Mouse (Mus musculus): ENCODE measurements around the gene Enox1. TPM values are rescaled to one million over a fixed set of nuclear protein-coding genes. Genes with fewer than 3 reads are reported as not detected.

Gene Enox1
- polyA plus RNA-seq, 1 experiment from 2014 or later: 1.9 TPM

DNA sequence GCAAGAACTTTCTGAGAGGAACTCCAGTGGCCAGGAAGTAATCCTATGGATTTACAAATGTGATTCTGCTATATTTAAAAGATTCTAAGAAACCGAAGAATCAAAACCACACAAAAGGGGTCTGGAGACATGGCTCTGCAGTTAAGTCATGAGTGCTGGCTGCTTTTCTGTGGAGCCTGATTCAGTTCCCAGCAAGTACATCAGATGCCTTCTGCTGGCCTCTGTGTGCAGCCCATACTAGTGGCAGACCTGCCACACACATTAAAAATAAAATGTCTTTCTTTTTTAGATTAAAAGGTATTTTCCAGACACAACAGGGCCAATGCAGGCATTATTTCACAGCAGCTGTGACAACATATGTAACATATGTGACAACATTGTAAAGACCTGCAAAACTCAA, 235.9 kb downstream of the Enox1 start:
- no peak overlapping the region for H3K27ac ChIP-seq (ENCODE audit: low read depth, low read length)
- no peak for ATAC-seq
- TF ChIP-seq CTCF (IDR thresholded peaks at IDR 0.05; ENCODE audit: low read depth): no peak
- H3K4me2 ChIP-seq (replicated peaks; ENCODE audit: low read depth): no peak overlapping the region
- H3K36me3 ChIP-seq (ENCODE audit: control insufficient read depth, insufficient read depth): no peaks in the 10 kb centered on the region
- no peaks in the 10 kb centered on the region for H3K27me3 ChIP-seq (replicated peaks; ENCODE audit: control insufficient read depth, insufficient read depth, low read length)
- WGBS: 85% methylated on average over 1 of the region's 1 CpGs
- H3K4me3 ChIP-seq (ENCODE audit: low read depth, low read length): no peak overlapping the region
- no peaks in the 10 kb centered on the region for H3K9me3 ChIP-seq (ENCODE audit: control insufficient read depth)
- H3K4me1 ChIP-seq (replicated peaks; ENCODE audit: control insufficient read depth, insufficient read depth, low read length): no peaks in the 10 kb centered on the region
- H3K9ac ChIP-seq (ENCODE audit: low read depth, low read length): no peak overlapping the region

DNA sequence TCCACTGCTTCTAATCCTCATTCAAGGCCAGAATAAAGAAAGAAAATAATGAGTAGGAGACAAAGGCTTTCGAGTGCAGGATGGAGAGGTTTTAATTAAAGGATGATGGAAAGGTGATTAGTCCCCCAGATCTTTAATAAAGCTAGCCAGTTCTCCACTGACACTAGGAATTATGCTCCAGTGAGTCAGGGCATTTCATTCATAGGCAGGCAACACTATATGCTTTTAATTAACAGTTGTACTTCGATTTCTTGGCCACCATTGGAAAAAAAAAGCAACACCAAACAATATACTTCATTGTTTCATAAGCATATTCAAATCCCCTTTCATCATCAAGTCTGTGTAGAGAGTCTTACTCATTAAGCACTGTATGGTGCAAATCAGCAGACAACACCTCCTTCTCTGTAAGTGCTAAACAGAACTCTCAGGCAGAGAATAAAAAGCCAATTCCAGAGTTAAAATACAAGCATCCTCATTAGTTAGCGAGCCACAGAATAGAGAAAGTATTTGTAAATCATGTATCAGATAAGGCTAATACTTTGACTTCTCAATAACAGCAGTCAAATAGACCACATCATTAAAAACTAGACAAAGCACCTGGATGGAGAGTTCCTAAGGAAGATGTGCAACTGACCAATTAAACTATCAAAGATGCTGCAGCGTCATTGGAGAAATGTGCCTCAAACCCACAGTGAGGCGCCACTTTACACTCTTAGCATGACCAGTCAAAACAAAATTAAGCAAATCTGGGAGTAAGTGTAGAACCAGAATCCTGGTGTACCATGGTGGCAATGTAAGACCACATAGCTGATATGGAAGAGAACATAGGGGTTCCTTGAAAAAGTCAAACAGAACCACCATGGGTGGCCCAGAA, 249.9 kb downstream of the Enox1 start:
- Histone ChIP-seq H3K27ac (ENCODE audit: low read depth, low read length) (no peak overlapping the region), H3K9me3 (ENCODE audit: control insufficient read depth) (no peaks in the 10 kb centered on the region), H3K36me3 (ENCODE audit: control insufficient read depth, insufficient read depth) (no peaks in the 10 kb centered on the region), H3K4me1 (replicated peaks; ENCODE audit: control insufficient read depth, insufficient read depth, low read length) (no peaks in the 10 kb centered on the region), H3K9ac (ENCODE audit: low read depth, low read length) (no peak overlapping the region), H3K4me2 (replicated peaks; ENCODE audit: low read depth) (no peak overlapping the region), H3K4me3 (ENCODE audit: low read depth, low read length) (no peak overlapping the region), H3K27me3 (replicated peaks; ENCODE audit: control insufficient read depth, insufficient read depth, low read length) (no peaks in the 10 kb centered on the region)
- no peak for ATAC-seq
- WGBS: 79% methylated on average over 5 of the region's 5 CpGs
- TF ChIP-seq CTCF (IDR thresholded peaks at IDR 0.05; ENCODE audit: low read depth): no peak

DNA sequence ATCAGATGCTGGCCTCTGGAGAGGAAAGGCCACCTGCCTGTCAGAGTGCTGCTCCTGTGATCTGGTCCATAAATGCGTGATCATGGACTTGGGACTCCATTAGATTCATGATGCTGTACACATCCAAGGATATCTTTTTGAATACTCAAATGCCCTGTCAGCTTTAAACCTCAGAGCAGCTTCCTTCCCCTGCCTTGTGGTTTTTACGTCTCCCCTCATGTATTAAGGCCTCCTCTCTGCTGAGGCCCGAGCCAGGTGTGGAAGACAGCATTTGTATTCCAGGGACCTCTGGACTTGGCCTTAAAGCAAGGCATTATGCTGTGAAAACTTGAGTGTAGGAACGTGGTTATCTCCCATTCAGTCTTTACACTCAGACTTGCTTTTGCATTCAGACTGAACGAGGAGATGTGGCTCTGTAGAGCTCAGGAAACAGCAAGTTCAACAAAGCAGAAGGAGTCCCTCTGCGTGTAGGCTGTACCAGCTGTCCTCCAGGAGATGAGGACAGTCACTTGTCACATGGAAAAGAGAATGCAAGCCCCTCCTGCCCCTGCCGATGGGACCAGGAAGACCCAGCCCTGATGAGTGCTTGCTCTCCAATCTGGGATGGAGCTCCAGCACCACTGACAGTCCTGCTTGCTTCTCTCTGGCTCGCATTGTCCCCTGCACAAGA, 252.8 kb downstream of the Enox1 start:
- H3K27me3 ChIP-seq (replicated peaks; ENCODE audit: control insufficient read depth, insufficient read depth, low read length): no peaks in the 10 kb centered on the region
- ATAC-seq: no peak
- H3K9ac ChIP-seq (ENCODE audit: low read depth, low read length): no peak overlapping the region
- H3K4me1 ChIP-seq (replicated peaks; ENCODE audit: control insufficient read depth, insufficient read depth, low read length): no peaks in the 10 kb centered on the region
- 83% methylated on average over 8 of the region's 8 CpGs for WGBS
- no peak overlapping the region for H3K27ac ChIP-seq (ENCODE audit: low read depth, low read length)
- H3K4me3 ChIP-seq (ENCODE audit: low read depth, low read length): no peak overlapping the region
- no peaks in the 10 kb centered on the region for H3K36me3 ChIP-seq (ENCODE audit: control insufficient read depth, insufficient read depth)
- no peak overlapping the region for H3K4me2 ChIP-seq (replicated peaks; ENCODE audit: low read depth)
- no peaks in the 10 kb centered on the region for H3K9me3 ChIP-seq (ENCODE audit: control insufficient read depth)
- TF ChIP-seq CTCF (IDR thresholded peaks at IDR 0.05; ENCODE audit: low read depth): no peak

DNA sequence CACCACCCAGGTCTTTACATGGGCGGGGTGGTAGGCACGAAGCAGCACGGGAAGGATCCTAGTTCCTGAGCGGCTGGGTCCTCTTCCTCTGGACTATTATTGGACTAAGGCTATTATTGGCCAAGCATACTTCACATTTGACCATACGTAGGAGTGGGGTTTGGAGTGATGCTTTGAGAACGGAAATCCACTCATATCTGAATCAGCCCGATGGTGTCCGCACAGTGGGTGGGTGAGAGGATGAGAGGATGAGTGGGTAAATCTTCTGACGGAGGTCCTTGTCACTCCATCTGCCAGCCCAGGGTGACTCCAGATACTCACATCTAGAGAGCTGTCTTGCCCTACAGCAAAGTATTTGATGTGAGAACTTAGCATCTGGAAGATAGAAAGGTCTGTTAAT, 253.8 kb downstream of the Enox1 start:
- no peaks in the 10 kb centered on the region for H3K4me1 ChIP-seq (replicated peaks; ENCODE audit: control insufficient read depth, insufficient read depth, low read length)
- no peaks in the 10 kb centered on the region for H3K36me3 ChIP-seq (ENCODE audit: control insufficient read depth, insufficient read depth)
- TF ChIP-seq CTCF (IDR thresholded peaks at IDR 0.05; ENCODE audit: low read depth): no peak
- no peaks in the 10 kb centered on the region for H3K9me3 ChIP-seq (ENCODE audit: control insufficient read depth)
- no peaks in the 10 kb centered on the region for H3K27me3 ChIP-seq (replicated peaks; ENCODE audit: control insufficient read depth, insufficient read depth, low read length)
- 94% methylated on average over 9 of the region's 9 CpGs for WGBS
- no peak overlapping the region for H3K9ac ChIP-seq (ENCODE audit: low read depth, low read length)
- no peak for ATAC-seq
- no peak overlapping the region for H3K4me3 ChIP-seq (ENCODE audit: low read depth, low read length)
- H3K4me2 ChIP-seq (replicated peaks; ENCODE audit: low read depth): no peak overlapping the region
- no peak overlapping the region for H3K27ac ChIP-seq (ENCODE audit: low read depth, low read length)

DNA sequence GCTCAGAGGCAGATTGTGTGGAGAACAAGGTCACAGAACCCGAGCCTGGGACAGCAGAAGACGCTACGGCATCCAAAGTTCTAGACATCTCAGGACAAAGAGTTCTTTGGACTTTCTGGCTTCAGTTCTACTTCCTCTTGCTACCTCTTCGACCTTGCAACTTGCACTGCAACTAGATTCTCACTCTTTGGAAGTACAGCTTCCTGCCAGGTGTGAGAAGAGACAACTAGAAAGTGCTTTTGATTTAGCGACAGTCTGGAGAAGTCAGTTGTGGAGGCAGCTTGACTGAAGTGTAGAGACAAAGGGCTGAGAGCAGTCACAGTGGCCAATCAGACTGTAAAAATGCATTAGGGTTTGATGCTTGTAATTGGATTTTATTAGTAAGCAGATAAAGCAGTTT, 256.5 kb downstream of the Enox1 start:
- H3K27ac ChIP-seq (ENCODE audit: low read depth, low read length): no peak overlapping the region
- TF ChIP-seq CTCF (IDR thresholded peaks at IDR 0.05; ENCODE audit: low read depth): no peak
- no peak overlapping the region for H3K9ac ChIP-seq (ENCODE audit: low read depth, low read length)
- no peaks in the 10 kb centered on the region for H3K4me1 ChIP-seq (replicated peaks; ENCODE audit: control insufficient read depth, insufficient read depth, low read length)
- no peak for ATAC-seq
- no peak overlapping the region for H3K4me3 ChIP-seq (ENCODE audit: low read depth, low read length)
- WGBS: 79% methylated on average over 5 of the region's 5 CpGs
- H3K9me3 ChIP-seq (ENCODE audit: control insufficient read depth): no peaks in the 10 kb centered on the region
- H3K36me3 ChIP-seq (ENCODE audit: control insufficient read depth, insufficient read depth): no peaks in the 10 kb centered on the region
- no peak overlapping the region for H3K4me2 ChIP-seq (replicated peaks; ENCODE audit: low read depth)
- H3K27me3 ChIP-seq (replicated peaks; ENCODE audit: control insufficient read depth, insufficient read depth, low read length): no peaks in the 10 kb centered on the region

GRCm38 (mm10) chr14:77416358-77416757, 259.8 kb downstream of the Enox1 start:
- Histone ChIP-seq H3K4me1 (replicated peaks; ENCODE audit: control insufficient read depth, insufficient read depth, low read length) (no peaks in the 10 kb centered on the region), H3K36me3 (ENCODE audit: control insufficient read depth, insufficient read depth) (no peaks in the 10 kb centered on the region), H3K9me3 (ENCODE audit: control insufficient read depth) (no peaks in the 10 kb centered on the region), H3K4me2 (replicated peaks; ENCODE audit: low read depth) (no peak overlapping the region), H3K4me3 (ENCODE audit: low read depth, low read length) (no peak overlapping the region), H3K27ac (ENCODE audit: low read depth, low read length) (no peak overlapping the region), H3K9ac (ENCODE audit: low read depth, low read length) (no peak overlapping the region), H3K27me3 (replicated peaks; ENCODE audit: control insufficient read depth, insufficient read depth, low read length) (no peaks in the 10 kb centered on the region)
- no peak for TF ChIP-seq CTCF (IDR thresholded peaks at IDR 0.05; ENCODE audit: low read depth)
- ATAC-seq: no peak
- whole genome bisulfite sequencing: 71% methylated on average over 2 of the region's 2 CpGs

Data from intestine, postnatal 0 days (tissue).